In genomic region chr14:74926899-74927571, GRCm38 (mm10) we compare ENCODE assay signal across 10 mouse cellular contexts. TPM values are rescaled to one million over a fixed set of nuclear protein-coding genes. Genes with fewer than 3 reads are reported as not detected.
DNase-seq lines count a peak whose midpoint lies in the region; ATAC-seq lines count a peak whose summit lies in the region.
"Had no signal": no experiment of that assay in that cellular context is flagged by ENCODE, and none has a peak within 500 bp of the region (broad histone marks: within the 10 kb centered on the region; RNA-seq: fewer than 3 reads in every experiment).

No protein-coding gene starts in this region.

- intact Hi-C loops in heart, postnatal 10 days (cut with DNase I) = no loop called here
- intact Hi-C loops in left cerebral cortex, postnatal 36 days (cut with DNase I) = no loop called here

- H3K9ac ChIP-seq in midbrain, embryonic 14.5 days (replicated peaks; ENCODE audit: low read length) = no peak overlapping the region
- H3K9ac ChIP-seq: embryonic facial prominence, embryonic 13.5 days had no signal

- no peak overlapping the region for H3K4me2 ChIP-seq in midbrain, embryonic 14.5 days (ENCODE audit: low read length)
- H3K4me2 ChIP-seq: embryonic facial prominence, embryonic 13.5 days had no signal

- no peaks in the 10 kb centered on the region for H3K36me3 ChIP-seq in midbrain, embryonic 14.5 days (ENCODE audit: control insufficient read depth, insufficient read depth, low read length)
- H3K36me3 ChIP-seq: embryonic facial prominence, embryonic 13.5 days had no signal

- 0 out of 2 replicates have a peak, but pooled peaks cover 11% of the 10 kb centered on the region for H3K4me1 ChIP-seq in midbrain, embryonic 14.5 days (ENCODE audit: control insufficient read depth, insufficient read depth, low read length)

- no peak overlapping the region for H3K4me3 ChIP-seq in midbrain, embryonic 14.5 days (replicated peaks; ENCODE audit: low read depth, low read length)
- H3K4me3 ChIP-seq: embryonic facial prominence, embryonic 13.5 days; megakaryocyte, embryonic 14.5 days had no signal

- H3K27ac ChIP-seq in midbrain, embryonic 14.5 days (replicated peaks; ENCODE audit: low read depth, low read length) = no peak overlapping the region

- H3K9me3 ChIP-seq in midbrain, embryonic 14.5 days (ENCODE audit: control insufficient read depth, low read length) = no peaks in the 10 kb centered on the region
- H3K9me3 ChIP-seq: embryonic facial prominence, embryonic 13.5 days had no signal

- peak; percentile 67 for DNase-seq in kidney, postnatal 10 days
- no peak for DNase-seq in kidney, adult 18-20 months
- DNase-seq in embryo, embryonic 9.5 days (ENCODE audit: extremely low spot score) = peak; percentile 12
- DNase-seq in heart, postnatal 10 days = peak; percentile 65 to 66
- peak; percentile 41 for DNase-seq in midbrain, embryonic 14.5 days
- no peak for DNase-seq in right cerebral cortex, adult 2 months (ENCODE audit: low spot score in 2 of 2)
- DNase-seq in left cerebral cortex, postnatal 36 days (ENCODE audit: low spot score in 2 of 2) = no peak
- DNase-seq: liver had no signal

- no peaks in the 10 kb centered on the region for H3K27me3 ChIP-seq in midbrain, embryonic 14.5 days (ENCODE audit: control insufficient read depth, insufficient read depth, low read length)
- H3K27me3 ChIP-seq: embryonic facial prominence, embryonic 13.5 days; megakaryocyte, embryonic 14.5 days had no signal

- 26% methylated on average over 11 of the region's 11 CpGs for WGBS in midbrain, embryonic 14.5 days

- no peak; the same call in 1 of the 2 replicates for ATAC-seq in midbrain, embryonic 14.5 days (ENCODE audit: low FRiP score, low TSS enrichment)

RNA-seq across cellular contexts. Expression of gene Lrch1, which starts 20.6 kb away (rescaled TPM):
- total RNA-seq in heart, postnatal 10 days (2021) = 10 to 100 TPM; 19.6 to 20.5 TPM
- 14.3 and 19.4 TPM in 2 replicates for polyA plus RNA-seq in midbrain, embryonic 14.5 days (2014; fragmentation: Nextera tagmentation; extraction: Ambion mirVana)
- 10 to 100 TPM; 13.5 to 21.5 TPM for total RNA-seq in left cerebral cortex, postnatal 36 days (2021)

Comparison
In these comparisons a context has a peak if more than half of its experiments do, and no peak if none do; other contexts are left out.
1. DNase-seq: peak in kidney, postnatal 10 days (single experiment), embryo, embryonic 9.5 days (single experiment), heart, postnatal 10 days (2 of 2) and midbrain, embryonic 14.5 days (single experiment); none in kidney, adult 18-20 months (single experiment), right cerebral cortex, adult 2 months (0 of 2) and left cerebral cortex, postnatal 36 days (0 of 2).